Mouse (Mus musculus) thymus, adult 2 months (tissue): Measurements from ENCODE around the gene Zfp668. TPM values are rescaled to one million over a fixed set of nuclear protein-coding genes. Genes with fewer than 3 reads are reported as not detected.
A peak's percentile ranks its signal among the peaks of the same experiment; 100 is the strongest.

ENCODE experiments used
- DNase-seq: peaks from one replicate; pipeline ENCODE4 v3.0.0; 2021
- H3K27ac ChIP-seq: fragments of 200-500 bp; 2 replicates; pipeline ENCODE4 v1.5.1; 2012; ENCODE audit warnings: low read length, control low read depth; ENCODE audit not compliant: control insufficient read depth, insufficient read depth
- H3K27me3 ChIP-seq: fragments of 200-500 bp; 2 replicates; pipeline ENCODE4 v1.6.1; 2012; ENCODE audit warnings: mild to moderate bottlenecking, low read length, moderate library complexity, mixed read lengths; ENCODE audit not compliant: control insufficient read depth, insufficient read depth
- H3K36me3 ChIP-seq: fragments of 200-500 bp; 2 replicates; pipeline ENCODE4 v1.6.1; 2012; ENCODE audit warnings: mild to moderate bottlenecking, low read length, moderate library complexity; ENCODE audit not compliant: control insufficient read depth, insufficient read depth
- H3K4me1 ChIP-seq: fragments of 200-500 bp; replicated peaks from 2 replicates; pipeline ENCODE4 v1.6.1; 2012; ENCODE audit warnings: low read length; ENCODE audit not compliant: control insufficient read depth, insufficient read depth
- H3K4me3 ChIP-seq: fragments of 200-500 bp; 2 replicates; pipeline ENCODE4 v1.5.1; 2012; ENCODE audit warnings: mild to moderate bottlenecking, low read length, control low read depth, moderate library complexity; ENCODE audit not compliant: control insufficient read depth, insufficient read depth
- CTCF ChIP-seq: fragments of 200-500 bp; IDR thresholded peaks from 2 replicates; pipeline ENCODE4 v1.5.1; 2012; ENCODE audit warnings: mild to moderate bottlenecking, control low read depth, low read length, moderate library complexity, borderline replicate concordance; ENCODE audit not compliant: control insufficient read depth, poor library complexity, insufficient read depth; ENCODE audit errors: extremely low read depth
- POLR2A ChIP-seq: fragments of 200-500 bp; IDR thresholded peaks from 2 replicates; pipeline ENCODE4 v1.6.1; 2012; ENCODE audit warnings: mild to moderate bottlenecking, low read length, control low read depth, moderate library complexity; ENCODE audit not compliant: control insufficient read depth, poor library complexity, insufficient read depth; ENCODE audit errors: extremely low read depth
- WGBS: fragments of 180-500 bp; shearing (Covaris S2); methylation state at CpG from one replicate; pipeline ENCODE4 v1.1.7; 2018; 5-methylcytosine and 5-hydroxymethylcytosine counted together
- polyA plus RNA-seq: library from polyadenylated mRNA; depleted of rRNA; stranded (reverse); fragments of >200 nt; gene quantifications from 2 replicates; pipeline ENCODE4 v1.2.3, GENCODE M21; 2012

Gene Zfp668
- polyA plus RNA-seq, 1 experiment = 23.9 TPM

GRCm38 (mm10) chr7:127874812-127875626 lies 1.6 kb downstream of the Zfp668 start:
- H3K4me1 ChIP-seq = peaks cover 6% of the 10 kb centered on the region
- peak overlapping the region; percentile 89 for H3K4me3 ChIP-seq
- WGBS = 4% methylated on average over 20 of the region's 20 CpGs
- no peaks in the 10 kb centered on the region for H3K27me3 ChIP-seq
- no peak for DNase-seq
- peaks cover 13% of the 10 kb centered on the region for H3K36me3 ChIP-seq
- TF ChIP-seq CTCF = no peak
- no peak for TF ChIP-seq POLR2A
- peak overlapping the region; percentile 15; the same call in 1 of the 2 replicates for H3K27ac ChIP-seq

GRCm38 (mm10) chr7:127870136-127870821 lies 6.3 kb downstream of the Zfp668 start:
- Histone ChIP-seq H3K4me3 (no peak overlapping the region), H3K4me1 (peaks cover 6% of the 10 kb centered on the region; the same call in 1 of the 2 replicates), H3K27ac (no peak overlapping the region), H3K27me3 (no peaks in the 10 kb centered on the region), H3K36me3 (peaks cover 12% of the 10 kb centered on the region)
- WGBS = 88% methylated on average over 5 of the region's 5 CpGs
- no peak for DNase-seq
- TF ChIP-seq POLR2A (no peak), CTCF (no peak)

GRCm38 (mm10) chr7:127869149-127869810 lies 7.3 kb downstream of the Zfp668 start:
- no peak overlapping the region for H3K27ac ChIP-seq
- H3K4me3 ChIP-seq = no peak overlapping the region
- 90% methylated on average over 3 of the region's 3 CpGs for WGBS
- H3K36me3 ChIP-seq = peaks cover 12% of the 10 kb centered on the region
- H3K4me1 ChIP-seq = peaks cover 2% of the 10 kb centered on the region; the same call in 1 of the 2 replicates
- no peak for TF ChIP-seq CTCF
- TF ChIP-seq POLR2A = no peak
- H3K27me3 ChIP-seq = no peaks in the 10 kb centered on the region
- DNase-seq = no peak

- Histone ChIP-seq H3K4me1 (no peaks in the 10 kb centered on the region), H3K27me3 (no peaks in the 10 kb centered on the region), H3K27ac (no peak overlapping the region), H3K36me3 (peaks cover 12% of the 10 kb centered on the region), H3K4me3 (no peak overlapping the region)
- TF ChIP-seq CTCF (no peak), POLR2A (no peak)
- WGBS = 99% methylated on average over 18 of the region's 18 CpGs
- DNase-seq = no peak
Observed at GRCm38 (mm10) chr7:127867641-127868040, 9.0 kb downstream of the Zfp668 start.

GRCm38 (mm10) chr7:127866434-127866833 lies 10.2 kb downstream of the Zfp668 start:
- WGBS = 95% methylated on average over 12 of the region's 12 CpGs
- Histone ChIP-seq H3K36me3 (peaks cover 12% of the 10 kb centered on the region), H3K4me1 (no peaks in the 10 kb centered on the region), H3K4me3 (no peak overlapping the region), H3K27ac (no peak overlapping the region), H3K27me3 (no peaks in the 10 kb centered on the region)
- DNase-seq = no peak
- TF ChIP-seq POLR2A = no peak
- no peak for TF ChIP-seq CTCF

GRCm38 (mm10) chr7:127858258-127858657 lies 18.4 kb downstream of the Zfp668 start:
- H3K4me1 ChIP-seq = no peaks in the 10 kb centered on the region
- no peak for DNase-seq
- no peaks in the 10 kb centered on the region for H3K27me3 ChIP-seq
- TF ChIP-seq POLR2A (no peak), CTCF (no peak)
- no peaks in the 10 kb centered on the region for H3K36me3 ChIP-seq
- WGBS = 88% methylated on average over 6 of the region's 6 CpGs
- H3K27ac ChIP-seq = no peak overlapping the region
- H3K4me3 ChIP-seq = no peak overlapping the region
